Mouse (Mus musculus) midbrain, postnatal 0 days (tissue): Measurements from ENCODE around the gene Col20a1. TPM values are rescaled to one million over a fixed set of nuclear protein-coding genes. Genes with fewer than 3 reads are reported as not detected.

ENCODE experiments used
- ATAC-seq: fragments of 200-750 bp; cut with Nextera tagmentation; 2 replicates; pipeline ENCODE4 v1.8.0; 2017; ENCODE audit warnings: moderate number of reproducible peaks, mild to moderate bottlenecking, moderate TSS enrichment, moderate library complexity; ENCODE audit not compliant: low FRiP score
- DNase-seq: peaks from one replicate; pipeline ENCODE4 v3.0.0-alpha.2; 2015; ENCODE audit warnings: low spot score
- H3K27ac ChIP-seq: fragments of 300-500 bp; sonication (generic); 2 replicates; pipeline ENCODE4 v1.5.1; 2014; ENCODE audit warnings: low read depth, mild to moderate bottlenecking, low read length, mixed read lengths
- H3K27me3 ChIP-seq: fragments of 300-500 bp; sonication (generic); 2 replicates; pipeline ENCODE4 v1.6.1; 2014; ENCODE audit warnings: low read length, control low read depth, mixed read lengths; ENCODE audit not compliant: insufficient read depth
- H3K36me3 ChIP-seq: fragments of 300-500 bp; sonication (generic); 2 replicates; pipeline ENCODE4 v1.6.1; 2014; ENCODE audit warnings: low read length, control low read depth, mixed read lengths; ENCODE audit not compliant: insufficient read depth
- H3K4me1 ChIP-seq: fragments of 300-500 bp; sonication (generic); 2 replicates; pipeline ENCODE4 v1.6.1; 2014; ENCODE audit warnings: mild to moderate bottlenecking, control low read depth, antibody characterized with exemption, low read length, mixed read lengths; ENCODE audit not compliant: insufficient read depth
- H3K4me2 ChIP-seq: fragments of 300-500 bp; sonication (generic); 2 replicates; pipeline ENCODE4 v1.6.1; 2014; ENCODE audit warnings: low read depth, mild to moderate bottlenecking, low read length, mixed read lengths; ENCODE audit not compliant: poor library complexity, severe bottlenecking
- H3K4me3 ChIP-seq: fragments of 300-500 bp; sonication (generic); 2 replicates; pipeline ENCODE4 v1.5.1; 2014; ENCODE audit warnings: low read depth, mild to moderate bottlenecking, low read length, moderate library complexity
- H3K9ac ChIP-seq: fragments of 300-500 bp; sonication (generic); replicated peaks from 2 replicates; pipeline ENCODE4 v1.6.1; 2014; ENCODE audit warnings: mild to moderate bottlenecking, low read length, moderate library complexity, mixed read lengths; ENCODE audit not compliant: poor library complexity, severe bottlenecking
- H3K9me3 ChIP-seq: fragments of 300-500 bp; sonication (generic); 2 replicates; pipeline ENCODE4 v1.6.1; 2016; ENCODE audit warnings: low read length, control low read depth
- CTCF ChIP-seq: IDR thresholded peaks from 2 replicates; pipeline ENCODE4 v1.5.1; 2016; ENCODE audit warnings: antibody characterized with exemption, mild to moderate bottlenecking
- WGBS: fragments of 180-500 bp; shearing (Covaris S2); extraction: QIAGEN DNeasy Blood & Tissue Kit; methylation state at CpG from one replicate; pipeline ENCODE4 v1.1.7; 2014; 5-methylcytosine and 5-hydroxymethylcytosine counted together
- polyA plus RNA-seq: library from polyadenylated mRNA; unstranded; fragments of >200 nt; fragmentation: Nextera tagmentation; extraction: Ambion mirVana; gene quantifications from 2 replicates; pipeline ENCODE4 v1.2.1, GENCODE M21; 2015
- total RNA-seq: library from RNA; depleted of rRNA; stranded (reverse); fragments of >200 nt; gene quantifications from 2 replicates; pipeline ENCODE4 v1.2.3, GENCODE M21; 2014

Col20a1 gene
- total and polyA plus RNA-seq, 2 experiments from 2014 or later, result 0.14 to 0.44 TPM

- peak; percentile 72 for ATAC-seq
- no peaks in the 10 kb centered on the region for H3K36me3 ChIP-seq
- no peak overlapping the region for H3K27ac ChIP-seq
- no peaks in the 10 kb centered on the region for H3K4me1 ChIP-seq
- H3K4me3 ChIP-seq, result no peak overlapping the region
- H3K4me2 ChIP-seq, result no peak overlapping the region
- no peak overlapping the region for H3K9ac ChIP-seq
- no peaks in the 10 kb centered on the region for H3K9me3 ChIP-seq
- peak; percentile 67 for DNase-seq
- no peaks in the 10 kb centered on the region for H3K27me3 ChIP-seq
- 9% methylated on average over 5 of the region's 5 CpGs for WGBS
- TF ChIP-seq CTCF, result peak; percentile 96
These were observed 10.1 kb downstream of the Col20a1 start for GRCm38 (mm10) chr2:180996436-180996835.

- no peak overlapping the region for H3K4me3 ChIP-seq
- H3K9ac ChIP-seq, result no peak overlapping the region
- ATAC-seq (no peak), DNase-seq (no peak)
- H3K9me3 ChIP-seq, result no peaks in the 10 kb centered on the region
- WGBS, result 76% methylated on average over 3 of the region's 3 CpGs
- no peaks in the 10 kb centered on the region for H3K27me3 ChIP-seq
- H3K4me1 ChIP-seq, result no peaks in the 10 kb centered on the region
- no peak for TF ChIP-seq CTCF
- H3K36me3 ChIP-seq, result no peaks in the 10 kb centered on the region
- H3K4me2 ChIP-seq, result no peak overlapping the region
- H3K27ac ChIP-seq, result no peak overlapping the region
These were observed 10.6 kb downstream of the Col20a1 start for GRCm38 (mm10) chr2:180996905-180997304.

DNA sequence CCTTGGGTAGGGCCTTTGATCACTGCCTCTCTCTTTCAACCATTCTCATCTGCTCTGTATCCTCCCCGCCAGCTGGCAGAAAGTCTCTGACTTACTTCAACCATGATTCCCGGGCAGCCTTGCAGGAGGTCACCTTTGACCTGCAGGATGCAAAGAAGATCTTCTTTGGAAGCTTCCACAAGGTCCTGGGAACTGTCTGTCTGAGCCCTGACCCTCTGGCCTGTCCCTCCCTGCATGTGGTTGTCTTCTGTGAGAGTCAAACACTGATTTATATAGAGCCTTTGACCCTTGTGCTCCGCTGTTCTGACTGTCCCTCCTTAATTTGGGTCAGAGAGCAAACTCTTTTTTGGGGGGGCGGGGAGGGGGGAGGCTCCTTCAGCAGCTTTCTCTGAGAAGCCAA lies 20.7 kb downstream of the Col20a1 start:
- Histone ChIP-seq H3K36me3 (no peaks in the 10 kb centered on the region), H3K9me3 (no peaks in the 10 kb centered on the region), H3K27ac (no peak overlapping the region), H3K4me2 (no peak overlapping the region), H3K9ac (no peak overlapping the region), H3K27me3 (no peaks in the 10 kb centered on the region), H3K4me3 (no peak overlapping the region), H3K4me1 (no peaks in the 10 kb centered on the region)
- TF ChIP-seq CTCF, result no peak
- no peak for ATAC-seq
- WGBS, result 48% methylated on average over 4 of the region's 4 CpGs
- no peak for DNase-seq

DNA sequence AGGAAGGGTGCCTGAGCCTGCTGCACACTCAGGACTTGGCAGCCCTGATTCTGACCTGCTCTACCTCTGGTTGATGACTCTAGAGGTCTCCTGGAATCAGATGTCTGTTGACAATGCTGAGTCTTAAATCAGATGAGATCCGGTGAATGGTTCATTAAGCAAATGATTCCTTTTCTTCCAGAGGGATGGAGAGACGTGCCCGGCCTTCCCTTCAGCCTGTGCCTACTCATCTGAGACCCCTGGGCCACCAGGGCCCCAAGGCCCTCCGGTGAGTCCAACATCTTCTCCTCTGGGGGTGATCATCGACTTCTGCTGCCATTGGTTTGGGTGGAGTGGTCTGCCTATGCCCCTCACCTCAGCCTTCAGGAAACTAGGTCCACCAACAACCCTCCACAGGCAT lies 22.0 kb downstream of the Col20a1 start:
- Histone ChIP-seq H3K9ac (no peak overlapping the region), H3K4me2 (no peak overlapping the region), H3K4me3 (no peak overlapping the region), H3K27ac (no peak overlapping the region), H3K36me3 (no peaks in the 10 kb centered on the region), H3K4me1 (no peaks in the 10 kb centered on the region), H3K27me3 (no peaks in the 10 kb centered on the region), H3K9me3 (no peaks in the 10 kb centered on the region)
- no peak for TF ChIP-seq CTCF
- 70% methylated on average over 5 of the region's 5 CpGs for WGBS
- no peak for DNase-seq
- ATAC-seq, result no peak

DNA sequence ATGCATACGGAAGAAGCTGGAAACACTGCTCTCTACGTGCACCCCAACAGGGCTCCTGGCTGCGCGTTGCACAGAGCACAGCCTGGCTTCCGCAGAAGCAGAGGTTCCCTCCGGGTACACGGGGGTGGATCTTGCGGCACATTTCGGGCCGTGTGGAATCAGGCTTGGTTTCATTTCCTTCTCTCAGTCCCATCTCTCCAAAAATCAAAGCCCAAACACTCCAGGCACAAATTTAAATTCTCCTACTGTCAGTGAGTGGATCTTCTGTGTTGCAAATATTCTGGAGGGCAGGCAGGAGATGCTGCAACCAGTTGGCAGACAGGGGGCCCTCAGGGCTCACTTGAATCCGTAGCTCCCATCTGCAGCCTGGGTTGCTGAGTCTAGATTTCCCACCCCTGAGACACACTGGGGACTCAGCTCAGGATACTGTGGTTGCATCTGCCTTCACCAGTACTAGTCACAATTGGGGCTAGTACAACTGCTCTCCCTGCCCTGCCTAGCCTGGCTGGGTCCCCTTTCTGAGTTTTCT lies 45.1 kb downstream of the Col20a1 start:
- no peak overlapping the region for H3K4me2 ChIP-seq
- H3K27ac ChIP-seq, result no peak overlapping the region
- no peaks in the 10 kb centered on the region for H3K27me3 ChIP-seq
- ATAC-seq (no peak), DNase-seq (no peak)
- no peak overlapping the region for H3K4me3 ChIP-seq
- no peaks in the 10 kb centered on the region for H3K9me3 ChIP-seq
- TF ChIP-seq CTCF, result peak; percentile 11; the same call in 1 of the 2 replicates
- no peaks in the 10 kb centered on the region for H3K4me1 ChIP-seq
- 76% methylated on average over 11 of the region's 11 CpGs for whole genome bisulfite sequencing
- H3K36me3 ChIP-seq, result peaks cover 29% of the 10 kb centered on the region
- H3K9ac ChIP-seq, result no peak overlapping the region

DNA sequence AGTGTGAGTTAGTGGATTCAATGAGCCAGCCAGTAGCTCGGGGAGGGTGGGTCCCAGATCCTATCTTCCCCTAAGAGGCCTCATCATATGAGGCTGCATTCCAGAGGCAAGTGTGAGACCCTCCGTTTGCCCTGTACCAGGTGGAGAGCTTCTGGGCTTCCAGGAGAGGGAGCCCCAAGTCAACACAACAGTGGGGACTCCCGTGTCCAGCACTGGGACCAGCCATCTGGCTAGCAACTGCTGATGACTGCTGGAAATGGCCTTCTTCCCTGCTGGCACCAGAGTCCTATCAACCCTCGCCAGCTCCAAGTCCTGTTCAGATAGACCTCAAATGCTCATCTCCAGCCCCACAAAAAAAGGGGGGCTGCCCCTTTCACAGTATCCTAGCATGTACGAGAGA lies 46.1 kb downstream of the Col20a1 start:
- Histone ChIP-seq H3K27ac (no peak overlapping the region), H3K9me3 (no peaks in the 10 kb centered on the region), H3K4me1 (no peaks in the 10 kb centered on the region; the same call in 1 of the 2 replicates), H3K27me3 (no peaks in the 10 kb centered on the region), H3K36me3 (peaks cover 29% of the 10 kb centered on the region), H3K4me2 (no peak overlapping the region), H3K4me3 (no peak overlapping the region), H3K9ac (no peak overlapping the region)
- no peak for ATAC-seq
- WGBS, result 51% methylated on average over 5 of the region's 5 CpGs
- peak; percentile 77 for DNase-seq
- peak; percentile 60 for TF ChIP-seq CTCF
